Mouse (Mus musculus) spleen, adult 10 weeks (tissue): ENCODE measurements around the gene C530025M09Rik. TPM values are rescaled to one million over a fixed set of nuclear protein-coding genes. Genes with fewer than 3 reads are reported as not detected.

ENCODE experiments used
- polyA plus RNA-seq: library from polyadenylated mRNA; stranded (reverse); fragments of 350-450 nt; fragmentation: Illumina TruSeq; extraction: RNeasy Lipid Tissue Mini Kit (QIAGEN cat#74804); gene quantifications from one replicate; pipeline ENCODE4 v1.2.3, GENCODE M21; 2015; ENCODE audit warnings: low replicate concordance; ENCODE audit not compliant: insufficient read depth

Gene C530025M09Rik
- polyA plus RNA-seq: not detected

DNA sequence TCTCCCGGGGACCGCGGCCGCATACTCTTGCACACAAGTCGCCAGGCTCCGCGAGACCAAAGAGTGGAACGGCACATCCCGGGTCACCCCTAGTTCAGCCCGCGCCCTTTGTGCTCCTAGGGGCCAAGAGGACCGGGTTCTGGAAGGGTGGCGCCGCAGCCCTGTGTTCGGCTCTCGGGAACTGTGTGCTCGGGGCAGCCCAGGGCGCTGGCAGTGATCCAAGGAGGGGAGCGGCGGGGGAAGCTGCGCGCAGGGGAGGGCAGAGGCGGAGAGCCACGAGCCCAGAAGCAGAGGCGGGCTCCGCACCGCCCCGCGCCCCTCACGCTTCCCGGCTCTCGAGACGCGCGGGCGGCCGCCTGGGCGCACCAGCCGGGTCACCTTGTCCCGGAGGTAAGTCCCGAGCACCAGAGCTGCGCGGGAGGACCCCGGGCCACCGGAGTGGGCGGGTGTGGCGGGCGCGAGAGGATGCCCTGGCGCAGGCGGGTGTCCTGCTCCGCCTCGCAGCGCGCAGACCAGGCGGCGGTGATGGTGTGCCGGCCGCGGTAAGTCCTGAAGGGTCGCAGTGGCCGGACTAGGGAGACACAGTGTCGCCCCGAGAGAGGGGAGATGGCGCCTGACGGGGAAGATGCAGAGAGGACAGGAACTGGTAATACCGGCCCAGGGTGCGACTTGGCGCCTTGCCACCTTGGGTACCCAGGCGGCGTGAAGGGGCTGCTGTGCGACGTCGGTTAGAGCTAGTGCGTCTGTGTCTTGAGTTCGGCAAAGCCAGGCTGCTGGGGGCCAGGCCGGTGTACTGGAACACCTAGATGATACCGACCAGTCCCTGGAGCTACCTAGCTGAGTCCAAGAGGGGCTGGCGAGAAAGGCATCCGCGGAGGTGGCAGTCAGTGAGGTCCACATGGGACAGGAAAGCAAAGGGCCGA, at the start of gene C530025M09Rik:
Gene C530025M09Rik (minus strand): TSS at position 678 of the 923 bp plus-strand sequence.

GRCm38 (mm10) chr2:149828911-149829310, 2.1 kb downstream of the C530025M09Rik start, which contains the start of gene Syndig1:
Gene Syndig1 (plus strand): TSS chr2:149829211.

Other genes with a start within 250 kb of the C530025M09Rik start
- gene Syndig1, start 2.0 kb downstream of the C530025M09Rik start, polyA plus RNA-seq: not detected